Mouse (Mus musculus): ENCODE data around the gene Ppdpf. TPM values are rescaled to one million over a fixed set of nuclear protein-coding genes. Genes with fewer than 3 reads are reported as not detected.
"Not testable (repeated sequence)": the region's sequence is repeated elsewhere in the genome, so short reads cannot be mapped to it uniquely, and the experiment has no call there.

Ppdpf gene
- polyA plus RNA-seq, 1 experiment, result 8.2 TPM

DNA sequence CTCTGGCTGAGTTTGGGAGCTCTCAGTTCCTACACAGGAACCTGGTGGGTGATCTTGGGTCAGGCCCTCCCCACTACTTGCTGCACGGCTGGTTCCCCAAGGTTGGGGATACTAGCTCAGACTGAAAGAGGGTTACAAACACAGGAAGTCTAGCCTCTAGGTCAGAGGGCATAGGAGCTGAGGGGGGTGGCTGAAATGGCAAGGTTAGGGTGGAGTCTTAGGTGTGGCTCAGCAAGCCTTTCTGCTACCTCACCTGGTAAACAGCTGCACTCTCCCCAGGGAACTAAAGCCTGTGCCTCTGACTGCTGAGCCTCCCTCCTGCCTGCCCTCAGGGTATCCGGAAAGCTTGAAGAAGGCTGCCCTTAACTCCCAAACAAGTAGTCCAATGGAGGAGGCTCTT lies 1.6 kb downstream of the Ppdpf start:
- H3K27me3 ChIP-seq (ENCODE audit: control insufficient read depth, insufficient read depth, low read length), result no peaks in the 10 kb centered on the region
- no peaks in the 10 kb centered on the region; the same call in 1 of the 2 replicates for H3K4me1 ChIP-seq (ENCODE audit: control insufficient read depth, insufficient read depth, low read length)
- H3K36me3 ChIP-seq (ENCODE audit: control insufficient read depth, insufficient read depth, low read length), result no peaks in the 10 kb centered on the region
- H3K27ac ChIP-seq (ENCODE audit: control insufficient read depth, insufficient read depth, low read depth, low read length), result no peak overlapping the region
- no peak overlapping the region for H3K4me3 ChIP-seq (ENCODE audit: control insufficient read depth, low read depth, low read length)
- TF ChIP-seq POLR2A (IDR thresholded peaks at IDR 0.05; ENCODE audit: control insufficient read depth, low read depth, low read length), result no peak
- no peak for TF ChIP-seq CTCF (IDR thresholded peaks at IDR 0.05; ENCODE audit: control insufficient read depth, insufficient read depth, insufficient replicate concordance, low read depth, low read length)

GRCm38 (mm10) chr2:181189321-181189720 lies 2.3 kb downstream of the Ppdpf start:
- no peak overlapping the region for H3K27ac ChIP-seq (ENCODE audit: control insufficient read depth, insufficient read depth, low read depth, low read length)
- no peaks in the 10 kb centered on the region for H3K27me3 ChIP-seq (ENCODE audit: control insufficient read depth, insufficient read depth, low read length)
- H3K36me3 ChIP-seq (ENCODE audit: control insufficient read depth, insufficient read depth, low read length), result no peaks in the 10 kb centered on the region
- TF ChIP-seq POLR2A (IDR thresholded peaks at IDR 0.05; ENCODE audit: control insufficient read depth, low read depth, low read length) (no peak), CTCF (IDR thresholded peaks at IDR 0.05; ENCODE audit: control insufficient read depth, insufficient read depth, insufficient replicate concordance, low read depth, low read length) (no peak)
- no peaks in the 10 kb centered on the region; the same call in 1 of the 2 replicates for H3K4me1 ChIP-seq (ENCODE audit: control insufficient read depth, insufficient read depth, low read length)
- no peak overlapping the region for H3K4me3 ChIP-seq (ENCODE audit: control insufficient read depth, low read depth, low read length)

DNA sequence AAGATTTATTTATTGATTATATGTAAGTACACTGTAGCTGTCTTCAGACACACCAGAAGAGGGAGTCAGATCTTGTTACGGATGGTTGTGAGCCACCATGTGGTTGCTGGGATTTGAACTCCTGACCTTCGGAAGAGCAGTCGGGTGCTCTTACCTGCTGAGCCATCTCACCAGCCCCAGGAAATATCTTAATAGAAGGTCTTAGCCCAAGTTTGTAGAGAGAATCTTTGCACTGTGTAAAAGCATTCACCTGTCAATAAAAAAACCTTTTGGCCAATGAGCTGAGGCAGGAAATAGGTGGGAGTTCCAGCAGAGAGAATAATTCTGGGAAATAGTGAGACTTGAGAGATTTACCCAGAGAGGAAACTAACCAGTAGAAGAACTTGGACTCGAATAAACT lies 4.3 kb downstream of the Ppdpf start:
- not testable (repeated sequence) for H3K4me1 ChIP-seq (ENCODE audit: control insufficient read depth, insufficient read depth, low read length); H3K27ac ChIP-seq (ENCODE audit: control insufficient read depth, insufficient read depth, low read depth, low read length); H3K4me3 ChIP-seq (ENCODE audit: control insufficient read depth, low read depth, low read length); H3K27me3 ChIP-seq (ENCODE audit: control insufficient read depth, insufficient read depth, low read length); H3K36me3 ChIP-seq (ENCODE audit: control insufficient read depth, insufficient read depth, low read length)

DNA sequence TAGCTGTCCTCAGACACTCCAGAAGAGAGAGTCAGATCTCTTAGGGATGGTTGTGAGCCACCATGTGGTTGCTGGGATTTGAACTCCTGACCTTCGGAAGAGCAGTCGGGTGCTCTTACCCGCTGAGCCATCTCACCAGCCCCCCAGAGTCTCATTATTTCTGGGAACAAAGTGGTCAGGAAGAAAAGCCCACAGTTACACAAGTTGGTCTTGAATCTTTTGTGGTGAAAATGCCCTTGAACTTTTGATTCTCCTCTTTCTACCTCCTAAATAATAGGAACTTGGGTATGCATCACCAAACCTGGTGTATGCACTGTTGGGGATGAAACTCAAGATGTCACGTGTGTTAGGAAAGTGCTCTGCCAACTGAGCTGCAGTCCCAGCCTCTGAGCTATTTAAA lies 4.9 kb downstream of the Ppdpf start:
- no peak for TF ChIP-seq POLR2A (IDR thresholded peaks at IDR 0.05; ENCODE audit: control insufficient read depth, low read depth, low read length)
- TF ChIP-seq CTCF (IDR thresholded peaks at IDR 0.05; ENCODE audit: control insufficient read depth, insufficient read depth, insufficient replicate concordance, low read depth, low read length), result no peak
- Histone ChIP-seq H3K27me3 (ENCODE audit: control insufficient read depth, insufficient read depth, low read length) (no peaks in the 10 kb centered on the region), H3K36me3 (ENCODE audit: control insufficient read depth, insufficient read depth, low read length) (no peaks in the 10 kb centered on the region), H3K4me3 (ENCODE audit: control insufficient read depth, low read depth, low read length) (no peak overlapping the region), H3K4me1 (ENCODE audit: control insufficient read depth, insufficient read depth, low read length) (no peaks in the 10 kb centered on the region; the same call in 1 of the 2 replicates), H3K27ac (ENCODE audit: control insufficient read depth, insufficient read depth, low read depth, low read length) (no peak overlapping the region)

DNA sequence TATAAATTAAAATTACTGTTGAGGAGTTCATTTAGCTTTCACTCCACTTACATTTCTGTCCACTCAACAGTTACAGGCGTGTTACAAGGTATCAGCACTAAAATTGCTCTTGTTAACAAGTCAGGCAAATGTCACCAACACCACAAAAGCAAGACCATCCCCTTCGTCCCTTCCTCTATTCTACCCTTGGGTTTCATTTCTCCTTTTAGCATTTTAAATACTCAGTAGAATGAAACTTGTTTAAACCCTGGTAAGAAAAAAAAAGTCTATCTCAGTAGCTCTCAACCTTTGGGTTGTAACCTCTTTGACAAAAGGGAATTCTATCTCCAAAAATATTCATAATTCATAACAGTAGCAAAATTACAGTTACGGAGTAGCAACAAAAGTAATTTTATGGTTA lies 6.0 kb downstream of the Ppdpf start:
- no peaks in the 10 kb centered on the region for H3K4me1 ChIP-seq (ENCODE audit: control insufficient read depth, insufficient read depth, low read length)
- no peaks in the 10 kb centered on the region for H3K36me3 ChIP-seq (ENCODE audit: control insufficient read depth, insufficient read depth, low read length)
- no peak for TF ChIP-seq CTCF (IDR thresholded peaks at IDR 0.05; ENCODE audit: control insufficient read depth, insufficient read depth, insufficient replicate concordance, low read depth, low read length)
- TF ChIP-seq POLR2A (IDR thresholded peaks at IDR 0.05; ENCODE audit: control insufficient read depth, low read depth, low read length), result no peak
- H3K27ac ChIP-seq (ENCODE audit: control insufficient read depth, insufficient read depth, low read depth, low read length), result no peak overlapping the region
- H3K27me3 ChIP-seq (ENCODE audit: control insufficient read depth, insufficient read depth, low read length), result no peaks in the 10 kb centered on the region
- H3K4me3 ChIP-seq (ENCODE audit: control insufficient read depth, low read depth, low read length), result no peak overlapping the region

GRCm38 (mm10) chr2:181196628-181197300 lies 9.7 kb downstream of the Ppdpf start:
- Histone ChIP-seq H3K27me3 (ENCODE audit: control insufficient read depth, insufficient read depth, low read length) (no peaks in the 10 kb centered on the region), H3K36me3 (ENCODE audit: control insufficient read depth, insufficient read depth, low read length) (no peaks in the 10 kb centered on the region), H3K4me1 (ENCODE audit: control insufficient read depth, insufficient read depth, low read length) (no peaks in the 10 kb centered on the region), H3K27ac (ENCODE audit: control insufficient read depth, insufficient read depth, low read depth, low read length) (no peak overlapping the region), H3K4me3 (ENCODE audit: control insufficient read depth, low read depth, low read length) (no peak overlapping the region)
- TF ChIP-seq POLR2A (IDR thresholded peaks at IDR 0.05; ENCODE audit: control insufficient read depth, low read depth, low read length) (no peak), CTCF (IDR thresholded peaks at IDR 0.05; ENCODE audit: control insufficient read depth, insufficient read depth, insufficient replicate concordance, low read depth, low read length) (no peak)

DNA sequence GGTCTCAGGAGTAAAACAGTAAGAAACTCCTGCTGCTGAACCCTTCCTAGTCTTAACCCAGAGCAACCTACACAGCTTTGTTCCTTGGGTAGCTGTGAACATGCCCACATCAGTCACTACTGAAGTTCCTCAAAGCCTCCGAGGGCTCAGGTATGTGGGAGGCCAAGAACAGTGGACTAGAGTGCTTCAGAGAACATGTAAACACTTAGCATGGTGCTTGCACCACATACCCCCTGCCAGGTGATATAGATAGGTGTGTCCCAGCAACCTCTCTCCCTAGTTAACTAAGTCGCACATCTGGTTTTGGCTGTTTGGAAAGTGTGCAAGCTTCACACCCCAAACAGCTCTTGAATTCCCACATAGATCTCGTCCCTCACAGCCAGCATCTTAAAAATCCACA lies 14.6 kb downstream of the Ppdpf start:
- Histone ChIP-seq H3K27ac (ENCODE audit: control insufficient read depth, insufficient read depth, low read depth, low read length) (no peak overlapping the region), H3K4me3 (ENCODE audit: control insufficient read depth, low read depth, low read length) (no peak overlapping the region), H3K27me3 (ENCODE audit: control insufficient read depth, insufficient read depth, low read length) (no peaks in the 10 kb centered on the region), H3K4me1 (ENCODE audit: control insufficient read depth, insufficient read depth, low read length) (peaks cover 9% of the 10 kb centered on the region; the same call in 1 of the 2 replicates), H3K36me3 (ENCODE audit: control insufficient read depth, insufficient read depth, low read length) (no peaks in the 10 kb centered on the region)
- TF ChIP-seq POLR2A (IDR thresholded peaks at IDR 0.05; ENCODE audit: control insufficient read depth, low read depth, low read length) (no peak), CTCF (IDR thresholded peaks at IDR 0.05; ENCODE audit: control insufficient read depth, insufficient read depth, insufficient replicate concordance, low read depth, low read length) (no peak)

DNA sequence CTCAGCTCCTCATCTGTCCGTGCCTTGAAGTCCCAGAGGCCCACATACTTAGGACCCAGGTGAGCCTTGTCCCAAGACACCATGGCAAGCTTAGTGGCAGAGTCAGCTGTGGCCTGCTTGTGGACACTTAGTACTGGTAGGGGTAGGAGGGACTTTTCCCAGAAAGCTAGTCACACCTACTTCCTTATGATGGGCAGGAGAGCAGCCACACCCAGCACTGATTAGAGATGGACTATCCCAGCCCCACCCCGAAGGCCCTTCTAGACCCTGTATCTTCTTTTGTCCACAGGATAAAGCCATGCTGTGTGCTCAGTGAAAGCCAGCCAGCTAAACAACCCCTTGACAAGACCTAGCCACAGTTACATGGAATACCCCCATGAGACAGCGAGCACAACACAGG lies 15.4 kb downstream of the Ppdpf start, which contains the start of gene Ptk6:
TSS of gene Ptk6 (minus strand) at position 368 of the 400 bp plus-strand sequence.
- no peaks in the 10 kb centered on the region for H3K27me3 ChIP-seq (ENCODE audit: control insufficient read depth, insufficient read depth, low read length)
- H3K27ac ChIP-seq (ENCODE audit: control insufficient read depth, insufficient read depth, low read depth, low read length), result no peak within 1 kb of the TSS
- no peaks in the 10 kb centered on the region for H3K36me3 ChIP-seq (ENCODE audit: control insufficient read depth, insufficient read depth, low read length)
- H3K4me3 ChIP-seq (ENCODE audit: control insufficient read depth, low read depth, low read length), result no peak within 1 kb of the TSS
- H3K4me1 ChIP-seq (ENCODE audit: control insufficient read depth, insufficient read depth, low read length), result peaks cover 9% of the 10 kb centered on the region; the same call in 1 of the 2 replicates
- TF ChIP-seq CTCF (IDR thresholded peaks at IDR 0.05; ENCODE audit: control insufficient read depth, insufficient read depth, insufficient replicate concordance, low read depth, low read length), result no peak
- no peak for TF ChIP-seq POLR2A (IDR thresholded peaks at IDR 0.05; ENCODE audit: control insufficient read depth, low read depth, low read length)
